Mouse (Mus musculus): ENCODE results near the gene Ptgir. TPM values are rescaled to one million over a fixed set of nuclear protein-coding genes. Genes with fewer than 3 reads are reported as not detected.

Gene Ptgir
- total RNA-seq, 2 experiments from 2014 or later, result not detected

Other genes starting within 250 kb of the Ptgir start
- not detected for gene Ceacam15, start 230.8 kb upstream of the Ptgir start, total RNA-seq (2021)
- not detected for gene Ceacam9, start 184.6 kb upstream of the Ptgir start, total RNA-seq (2021)
- gene Ap2s1, start 168.1 kb upstream of the Ptgir start, total RNA-seq (2021), result 100 to 1,000 TPM; 348 to 366 TPM
- gene Slc1a5, start 125.2 kb upstream of the Ptgir start, total RNA-seq (2021), result 1 to 10 TPM; 4.0 to 4.6 TPM
- 100 to 1,000 TPM; 260 to 286 TPM for gene Strn4, start 90.6 kb upstream of the Ptgir start, total RNA-seq (2021)
- gene Fkrp, start 89.8 kb upstream of the Ptgir start, total RNA-seq (2021), result 10 to 100 TPM; 42.2 to 45.0 TPM
- 1 to 10 TPM; 7.5 to 9.9 TPM for gene Prkd2, start 63.6 kb upstream of the Ptgir start, total RNA-seq (2021)
- 10 to 100 TPM; 95.0 to 96.3 TPM for gene Dact3, start 31.2 kb upstream of the Ptgir start, total RNA-seq (2021)
- gene Gng8, start 14.7 kb upstream of the Ptgir start, total RNA-seq (2021), result 1 to 10 TPM in 1 of 2 experiments, under 1 TPM in 1; 0.94 to 1.3 TPM
- 1,000 to 10,000 TPM; 2,090 to 2,190 TPM for gene Calm3, start 17.6 kb downstream of the Ptgir start, total RNA-seq (2021)
- gene Pnmal2, start 38.2 kb downstream of the Ptgir start, total RNA-seq (2021), result 100 to 1,000 TPM; 229 to 232 TPM
- 10 to 100 TPM; 59.8 to 62.2 TPM for gene Pnmal1, start 53.2 kb downstream of the Ptgir start, total RNA-seq (2021)
- 10 to 100 TPM; 42.9 to 44.8 TPM for gene Gm42372, start 76.6 kb downstream of the Ptgir start, total RNA-seq (2021)
- gene Ccdc8, start 86.2 kb downstream of the Ptgir start, total RNA-seq (2021), result 1 to 10 TPM; 3.7 to 4.4 TPM
- gene Ppp5c, start 121.4 kb downstream of the Ptgir start, total RNA-seq (2021), result 100 to 1,000 TPM; 142 to 148 TPM
- 10 to 100 TPM in 1 of 2 experiments, 1 to 10 TPM in 1; 7.4 to 10.1 TPM for gene Hif3a, start 155.9 kb downstream of the Ptgir start, total RNA-seq (2021)
- 1 to 10 TPM; 4.1 to 5.0 TPM for gene Psg16, start 167.6 kb downstream of the Ptgir start, total RNA-seq (2021)
- under 1 TPM; 0.18 to 0.20 TPM for gene Ceacam3, start 243.8 kb downstream of the Ptgir start, total RNA-seq (2021)